29 mouse cellular contexts compared by ENCODE assay signal in the genomic region with DNA sequence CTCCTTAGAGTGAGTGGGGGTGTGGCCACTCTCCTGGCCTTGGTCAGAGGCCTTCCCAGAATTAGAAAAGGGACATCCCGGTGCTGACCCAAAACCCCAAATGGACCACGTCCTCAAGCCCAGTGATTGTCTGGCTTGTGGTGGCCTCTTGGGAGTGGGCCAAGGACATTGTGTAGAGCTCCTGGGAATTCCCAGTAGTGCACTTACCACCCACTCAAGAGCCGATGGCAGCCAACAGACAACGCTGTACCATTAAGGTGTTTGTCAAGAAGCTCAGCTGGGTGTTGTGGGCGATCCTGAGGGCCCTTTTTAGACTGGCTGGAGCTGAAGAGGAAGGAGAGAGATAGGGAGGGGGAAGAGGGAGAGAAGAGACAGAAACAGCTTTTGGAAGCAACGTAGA. TPM values are rescaled to one million over a fixed set of nuclear protein-coding genes. Genes with fewer than 3 reads are reported as not detected.
DNase-seq lines count a peak whose midpoint lies in the region; TF ChIP-seq lines count a peak whose summit lies in the region.
"Had no signal": no experiment of that assay in that cellular context is flagged by ENCODE, and none has a peak within 500 bp of the region (broad histone marks: within the 10 kb centered on the region; RNA-seq: fewer than 3 reads in every experiment).

No protein-coding gene starts in this region.

- no peaks in the 10 kb centered on the region for H3K27me3 ChIP-seq in cerebellum, adult 2 months (ENCODE audit: control insufficient read depth, insufficient read depth, low read length)
- H3K27me3 ChIP-seq: embryonic facial prominence, embryonic 12.5 days; forebrain, embryonic 13.5 days; midbrain, embryonic 12.5 days; neural tube, embryonic 12.5 days had no signal

- intact Hi-C loops in left cerebral cortex, adult 2 months (cut with DNase I): no loop called here
- intact Hi-C loops in left cerebral cortex, postnatal 4 days (cut with DNase I): no loop called here

- peak; percentile 27 to 61 for DNase-seq in left cerebral cortex, adult 2 months (ENCODE audit: extremely low spot score in 1 of 2, low spot score in 2 of 2)
- no peak for DNase-seq in left cerebral cortex, postnatal 4 days
- peak; percentile 62 for DNase-seq in cerebellum, adult 2 months
- DNase-seq in cerebellum, adult 9-11 months: peak; percentile 74
- DNase-seq in right cerebral cortex, postnatal 36 days (ENCODE audit: low spot score in 2 of 2): peak; percentile 57 to 64
- no peak for DNase-seq in embryo, embryonic 11 days
- DNase-seq in adrenal gland, postnatal 36 days: no peak
- DNase-seq: adrenal gland, adult 8-10 months; heart, postnatal 10 days; kidney, adult 11 months; liver, embryonic 13.5 days; lung, embryonic 14.5 days had no signal

- H3K4me1 ChIP-seq in cerebellum, adult 2 months (ENCODE audit: control insufficient read depth, insufficient read depth, low read length): peaks cover 64% of the 10 kb centered on the region
- H3K4me1 ChIP-seq: embryonic facial prominence, embryonic 12.5 days; heart, embryonic 10.5 days; limb, embryonic 13.5 days; liver, embryonic 13.5 days; midbrain, embryonic 12.5 days; neural tube, embryonic 12.5 days had no signal

- no peak for TF ChIP-seq POLR2A in cerebellum, adult 2 months (IDR thresholded peaks at IDR 0.05; ENCODE audit: borderline replicate concordance, insufficient read depth, low read length)

- WGBS in cerebellum, adult 2 months: 9% methylated on average over 6 of the region's 6 CpGs

- no peak overlapping the region for H3K27ac ChIP-seq in left cerebral cortex, adult 2 months
- peak overlapping the region; percentile 63 for H3K27ac ChIP-seq in cerebellum, adult 2 months (ENCODE audit: insufficient read depth, low read length)
- H3K27ac ChIP-seq: embryonic facial prominence, embryonic 12.5 days; forebrain, embryonic 13.5 days; heart, embryonic 10.5 days; limb, embryonic 13.5 days; liver, embryonic 13.5 days; macrophage; midbrain, embryonic 12.5 days; neural tube, embryonic 12.5 days had no signal

- H3K4me3 ChIP-seq in left cerebral cortex, adult 2 months: no peak overlapping the region
- no peak overlapping the region for H3K4me3 ChIP-seq in cerebellum, adult 2 months (replicated peaks; ENCODE audit: insufficient read depth, low read depth, low read length)
- H3K4me3 ChIP-seq: embryonic facial prominence, embryonic 12.5 days; erythroblast, embryonic 14.5 days; forebrain, embryonic 13.5 days; heart, embryonic 10.5 days; limb, embryonic 13.5 days; liver, embryonic 13.5 days; midbrain, embryonic 12.5 days; neural tube, embryonic 12.5 days had no signal

- TF ChIP-seq CTCF in left cerebral cortex, adult 2 months (IDR thresholded peaks at IDR 0.05): no peak
- no peak for TF ChIP-seq CTCF in cerebellum, adult 2 months (IDR thresholded peaks at IDR 0.05; ENCODE audit: borderline replicate concordance, insufficient read depth, low read depth, low read length)

RNA-seq across cellular contexts. Expression of a gene that starts 9.4 kb away (rescaled TPM):
- total RNA-seq in left cerebral cortex, adult 2 months (2021): 10 to 100 TPM; 35.6 to 37.8 TPM
- 100 to 1,000 TPM; 110 to 114 TPM for total RNA-seq in left cerebral cortex, postnatal 4 days (2021)
- 153 and 190 TPM in 2 replicates for polyA plus RNA-seq in cerebellum, adult 2 months (2012; rRNA removed)
- total RNA-seq in adrenal gland, postnatal 36 days (2021): 1 to 10 TPM; 1.4 to 1.7 TPM
- total RNA-seq: gastrocnemius, adult 18-20 months; monocyte, adult 5-6 weeks had no signal
- polyA plus RNA-seq: heart, embryonic 10.5 days; liver, embryonic 13.5 days; lung, embryonic 14.5 days had no signal

RNA-seq across cellular contexts. Expression of a gene that starts 33.6 kb away (rescaled TPM):
- 1 to 10 TPM; 1.2 to 1.4 TPM for total RNA-seq in left cerebral cortex, adult 2 months (2021)
- total RNA-seq in left cerebral cortex, postnatal 4 days (2021): 1 to 10 TPM; 2.5 to 3.4 TPM
- polyA plus RNA-seq in cerebellum, adult 2 months (2012; rRNA removed): 1.9 TPM in 2 replicates
- total RNA-seq in adrenal gland, postnatal 36 days (2021): 10 to 100 TPM; 27.0 to 72.3 TPM
- total RNA-seq: monocyte, adult 5-6 weeks had no signal

RNA-seq across cellular contexts. Expression of a gene that starts 34.7 kb away (rescaled TPM):
- 10 to 100 TPM; 53.1 to 56.8 TPM for total RNA-seq in left cerebral cortex, adult 2 months (2021)
- total RNA-seq in left cerebral cortex, postnatal 4 days (2021): 10 to 100 TPM; 23.3 to 24.2 TPM
- 72.8 and 81.5 TPM in 2 replicates for polyA plus RNA-seq in cerebellum, adult 2 months (2012; rRNA removed)
- 100 to 1,000 TPM; 185 to 198 TPM for total RNA-seq in adrenal gland, postnatal 36 days (2021)

RNA-seq across cellular contexts. Expression of a gene that starts 42.2 kb away (rescaled TPM):
- 10 to 100 TPM; 67.0 to 71.0 TPM for total RNA-seq in left cerebral cortex, adult 2 months (2021)
- 10 to 100 TPM; 94.6 to 98.0 TPM for total RNA-seq in left cerebral cortex, postnatal 4 days (2021)
- 84.9 and 86.4 TPM in 2 replicates for polyA plus RNA-seq in cerebellum, adult 2 months (2012; rRNA removed)
- total RNA-seq in adrenal gland, postnatal 36 days (2021): 100 to 1,000 TPM; 158 to 163 TPM

RNA-seq across cellular contexts. Expression of a gene that starts 48.9 kb away (rescaled TPM):
- total RNA-seq in left cerebral cortex, adult 2 months (2021): not detected
- total RNA-seq in left cerebral cortex, postnatal 4 days (2021): not detected
- not detected in 2 replicates for polyA plus RNA-seq in cerebellum, adult 2 months (2012; rRNA removed)
- not detected for total RNA-seq in adrenal gland, postnatal 36 days (2021)
- total RNA-seq: adrenal gland, adult 8-10 months; gastrocnemius, adult 18-20 months; heart, postnatal 10 days; layer of hippocampus, postnatal 14 days; monocyte, adult 5-6 weeks had no signal
- polyA plus RNA-seq: brain, embryonic 14.5 days; embryonic facial prominence, embryonic 12.5 days; erythroblast, embryonic 14.5 days; forebrain, embryonic 13.5 days; gonadal fat pad, adult 2 months; heart, embryonic 10.5 days; hindbrain, embryonic 11.5 days; kidney, embryonic 16.5 days; limb, embryonic 13.5 days; liver, embryonic 13.5 days; lung, embryonic 14.5 days; macrophage; midbrain, embryonic 12.5 days; neural tube, embryonic 12.5 days; stomach, embryonic 16.5 days; thymus, postnatal 0 days had no signal

Comparison
In these comparisons a context has a peak if more than half of its experiments do, and no peak if none do; other contexts are left out.
1. DNase-seq: peak in left cerebral cortex, adult 2 months (2 of 2), cerebellum, adult 2 months (2 of 2), cerebellum, adult 9-11 months (single experiment) and right cerebral cortex, postnatal 36 days (2 of 2); none in left cerebral cortex, postnatal 4 days (single experiment), embryo, embryonic 11 days (single experiment) and adrenal gland, postnatal 36 days (0 of 2).
2. RNA of a gene that starts 9.4 kb away (total RNA-seq): 110 to 114 TPM in left cerebral cortex, postnatal 4 days and 35.6 to 37.8 TPM in left cerebral cortex, adult 2 months; 1.4 to 1.7 TPM in adrenal gland, postnatal 36 days; every median in the first group is over 10 times any median in the second.
3. RNA of a gene that starts 33.6 kb away (total RNA-seq): 27.0 to 72.3 TPM in adrenal gland, postnatal 36 days; 2.5 to 3.4 TPM in left cerebral cortex, postnatal 4 days and 1.2 to 1.4 TPM in left cerebral cortex, adult 2 months; every median in the first group is over 4 times any median in the second.